Comparison of ENCODE assay signal across 23 mouse cellular contexts in the genomic region with DNA sequence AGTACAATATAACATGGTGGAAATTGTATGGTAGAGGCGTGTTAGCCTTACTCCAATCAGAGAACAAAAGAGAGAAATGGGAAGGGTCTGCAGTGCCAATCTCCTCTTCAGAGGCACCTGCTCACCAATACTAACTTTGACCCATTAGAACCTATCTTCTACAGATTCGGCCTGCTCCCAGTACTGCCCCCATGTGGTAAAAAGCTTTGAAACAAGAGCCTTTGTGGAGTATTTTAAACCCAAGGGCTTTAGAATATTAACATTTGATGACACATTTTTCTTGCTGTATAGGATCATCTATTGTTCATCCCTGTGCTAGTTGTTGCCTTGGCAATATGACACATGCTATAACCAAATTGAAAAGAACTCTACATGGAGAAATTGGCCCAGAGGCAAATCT. TPM values are rescaled to one million over a fixed set of nuclear protein-coding genes. Genes with fewer than 3 reads are reported as not detected.
DNase-seq lines count a peak whose midpoint lies in the region; ATAC-seq and TF ChIP-seq lines count a peak whose summit lies in the region.
"Had no signal": no experiment of that assay in that cellular context is flagged by ENCODE, and none has a peak within 500 bp of the region (broad histone marks: within the 10 kb centered on the region; RNA-seq: fewer than 3 reads in every experiment).

No protein-coding gene starts in this region.

- no peak overlapping the region for H3K4me3 ChIP-seq in hindbrain, postnatal 0 days (ENCODE audit: low read length)
- H3K4me3 ChIP-seq in hindbrain, embryonic 11.5 days (ENCODE audit: low read depth, low read length) = no peak overlapping the region
- no peak overlapping the region for H3K4me3 ChIP-seq in stomach, postnatal 0 days (ENCODE audit: low read depth, low read length)
- H3K4me3 ChIP-seq: embryonic facial prominence, embryonic 13.5 days; forebrain, embryonic 10.5 days; heart, embryonic 12.5 days; midbrain, embryonic 15.5 days had no signal

- intact Hi-C loops in left cerebral cortex, postnatal 10 days (cut with DNase I) = no loop called here

- H3K36me3 ChIP-seq in hindbrain, postnatal 0 days (ENCODE audit: insufficient read depth, low read length) = no peaks in the 10 kb centered on the region
- no peaks in the 10 kb centered on the region for H3K36me3 ChIP-seq in hindbrain, embryonic 11.5 days (ENCODE audit: control insufficient read depth, insufficient read depth, low read length)
- H3K36me3 ChIP-seq in stomach, postnatal 0 days (ENCODE audit: control insufficient read depth, insufficient read depth, low read length) = no peaks in the 10 kb centered on the region
- H3K36me3 ChIP-seq: embryonic facial prominence, embryonic 13.5 days; forebrain, embryonic 10.5 days; heart, embryonic 12.5 days; midbrain, embryonic 15.5 days had no signal

- no peaks in the 10 kb centered on the region for H3K4me1 ChIP-seq in hindbrain, postnatal 0 days (ENCODE audit: insufficient read depth, low read length)
- H3K4me1 ChIP-seq in hindbrain, embryonic 11.5 days (replicated peaks; ENCODE audit: control insufficient read depth, insufficient read depth, low read length) = no peaks in the 10 kb centered on the region
- no peaks in the 10 kb centered on the region for H3K4me1 ChIP-seq in stomach, postnatal 0 days (replicated peaks; ENCODE audit: control insufficient read depth, insufficient read depth)
- H3K4me1 ChIP-seq: embryonic facial prominence, embryonic 13.5 days; forebrain, embryonic 10.5 days; heart, embryonic 12.5 days; midbrain, embryonic 15.5 days had no signal

- DNase-seq in hindbrain, postnatal 0 days (ENCODE audit: low spot score) = peak; percentile 2
- no peak for DNase-seq in hindbrain, embryonic 11.5 days (ENCODE audit: low spot score)
- peak; percentile 2 for DNase-seq in lung, postnatal 25 days (ENCODE audit: low spot score)
- no peak for DNase-seq in lung, postnatal 14 days
- DNase-seq in ES-CJ7 (ENCODE audit: low read depth, low spot score) = peak; percentile 22
- DNase-seq in stomach, postnatal 0 days (ENCODE audit: low spot score) = no peak
- DNase-seq in left cerebral cortex, postnatal 10 days (ENCODE audit: extremely low spot score in 1 of 2, low spot score in 2 of 2) = no peak
- DNase-seq: cerebellum, adult 11-12 months; gastrocnemius, postnatal 36 days; heart, postnatal 36 days; right cerebral cortex, postnatal 25 days had no signal

- no peak overlapping the region for H3K9ac ChIP-seq in hindbrain, postnatal 0 days (replicated peaks; ENCODE audit: low read length)
- H3K9ac ChIP-seq in hindbrain, embryonic 11.5 days (ENCODE audit: low read depth, low read length) = no peak overlapping the region
- no peak overlapping the region for H3K9ac ChIP-seq in stomach, postnatal 0 days (ENCODE audit: low read length)
- H3K9ac ChIP-seq: embryonic facial prominence, embryonic 13.5 days; heart, embryonic 12.5 days; liver, embryonic 14.5 days; midbrain, embryonic 15.5 days had no signal

- no peaks in the 10 kb centered on the region for H3K27me3 ChIP-seq in hindbrain, postnatal 0 days (ENCODE audit: insufficient read depth, low read length)
- no peaks in the 10 kb centered on the region for H3K27me3 ChIP-seq in hindbrain, embryonic 11.5 days (ENCODE audit: control insufficient read depth, insufficient read depth, low read length)
- no peaks in the 10 kb centered on the region for H3K27me3 ChIP-seq in stomach, postnatal 0 days (ENCODE audit: control insufficient read depth, insufficient read depth, low read length)
- H3K27me3 ChIP-seq: embryonic facial prominence, embryonic 13.5 days; heart, embryonic 12.5 days; midbrain, embryonic 15.5 days had no signal

- no peak for ATAC-seq in hindbrain, postnatal 0 days
- no peak for ATAC-seq in hindbrain, embryonic 11.5 days (ENCODE audit: low FRiP score)
- ATAC-seq in stomach, postnatal 0 days (ENCODE audit: low FRiP score, low TSS enrichment) = no peak
- ATAC-seq: activated CD4-positive, CD25-positive, alpha-beta regulatory T cell, adult 4 months; midbrain, embryonic 15.5 days had no signal

- 0 out of 2 replicates have a peak, but pooled peaks have one; percentile 9 for TF ChIP-seq CTCF in hindbrain, postnatal 0 days (IDR thresholded peaks at IDR 0.05; ENCODE audit: low read depth)
- TF ChIP-seq CTCF in stomach, postnatal 0 days (IDR thresholded peaks at IDR 0.05; ENCODE audit: low read depth) = peak; percentile 39

- no peaks in the 10 kb centered on the region for H3K9me3 ChIP-seq in hindbrain, postnatal 0 days (ENCODE audit: low read length)
- 0 out of 2 replicates have a peak, but pooled peaks cover 3% of the 10 kb centered on the region for H3K9me3 ChIP-seq in hindbrain, embryonic 11.5 days (ENCODE audit: control insufficient read depth, low read length)
- no peaks in the 10 kb centered on the region for H3K9me3 ChIP-seq in stomach, postnatal 0 days (ENCODE audit: control insufficient read depth, low read length)
- H3K9me3 ChIP-seq: embryonic facial prominence, embryonic 13.5 days; heart, embryonic 12.5 days; midbrain, embryonic 15.5 days had no signal

- no peak overlapping the region for H3K4me2 ChIP-seq in hindbrain, postnatal 0 days (ENCODE audit: low read depth, low read length)
- no peak overlapping the region for H3K4me2 ChIP-seq in hindbrain, embryonic 11.5 days (replicated peaks; ENCODE audit: low read depth, low read length)
- H3K4me2 ChIP-seq in stomach, postnatal 0 days (replicated peaks; ENCODE audit: low read depth) = no peak overlapping the region
- H3K4me2 ChIP-seq: embryonic facial prominence, embryonic 13.5 days; heart, embryonic 12.5 days; midbrain, embryonic 15.5 days had no signal

- H3K27ac ChIP-seq in hindbrain, postnatal 0 days = no peak overlapping the region
- H3K27ac ChIP-seq in hindbrain, embryonic 11.5 days (ENCODE audit: low read depth, low read length) = no peak overlapping the region
- no peak overlapping the region for H3K27ac ChIP-seq in stomach, postnatal 0 days (replicated peaks)
- H3K27ac ChIP-seq: embryonic facial prominence, embryonic 13.5 days; forebrain, embryonic 10.5 days; liver, embryonic 14.5 days; midbrain, embryonic 15.5 days had no signal

- 52% methylated on average over 2 of the region's 2 CpGs for WGBS in hindbrain, postnatal 0 days
- WGBS in hindbrain, embryonic 11.5 days = 69% methylated on average over 2 of the region's 2 CpGs
- 57% methylated on average over 2 of the region's 2 CpGs for WGBS in stomach, postnatal 0 days

- TF ChIP-seq EP300 in stomach, postnatal 0 days (optimal IDR thresholded peaks at IDR 0.05) = no peak

RNA-seq across cellular contexts. Expression of a gene that starts 7.0 kb away (rescaled TPM):
- not detected in 2 replicates for total RNA-seq in hindbrain, postnatal 0 days (2014; rRNA removed)
- polyA plus RNA-seq in hindbrain, postnatal 0 days (2015; fragmentation: Nextera tagmentation; extraction: Ambion mirVana) = not detected in 2 replicates
- polyA plus RNA-seq in hindbrain, embryonic 11.5 days (2014; fragmentation: Nextera tagmentation; extraction: Ambion mirVana) = 0.14 TPM in 1 of 2 replicates, not detected in the other
- polyA plus RNA-seq in stomach, postnatal 0 days (2015; fragmentation: Nextera tagmentation; extraction: Ambion mirVana) = not detected in 2 replicates
- total RNA-seq in left cerebral cortex, postnatal 10 days (2021) = not detected
- total RNA-seq: gastrocnemius, postnatal 36 days; heart, postnatal 36 days; layer of hippocampus, postnatal 14 days; megakaryocyte, adult 5-6 weeks had no signal
- polyA plus RNA-seq: activated CD4-positive, CD25-positive, alpha-beta regulatory T cell, adult 4 months; cortical plate, adult 2 months; embryonic facial prominence, embryonic 13.5 days; forebrain, embryonic 10.5 days; heart, embryonic 12.5 days; kidney, embryonic 16.5 days; limb, embryonic 11.5 days; liver, embryonic 14.5 days; midbrain, embryonic 15.5 days; neural tube, embryonic 11.5 days had no signal

RNA-seq across cellular contexts. Expression of a gene that starts 40.2 kb away (rescaled TPM):
- not detected in 2 replicates for total RNA-seq in hindbrain, postnatal 0 days (2014; rRNA removed)
- polyA plus RNA-seq in hindbrain, postnatal 0 days (2015; fragmentation: Nextera tagmentation; extraction: Ambion mirVana) = not detected in 2 replicates
- not detected in 2 replicates for polyA plus RNA-seq in hindbrain, embryonic 11.5 days (2014; fragmentation: Nextera tagmentation; extraction: Ambion mirVana)
- not detected in 2 replicates for polyA plus RNA-seq in stomach, postnatal 0 days (2015; fragmentation: Nextera tagmentation; extraction: Ambion mirVana)
- total RNA-seq in left cerebral cortex, postnatal 10 days (2021) = not detected
- total RNA-seq: gastrocnemius, postnatal 36 days; heart, postnatal 36 days; layer of hippocampus, postnatal 14 days; megakaryocyte, adult 5-6 weeks had no signal
- polyA plus RNA-seq: activated CD4-positive, CD25-positive, alpha-beta regulatory T cell, adult 4 months; cortical plate, adult 2 months; embryonic facial prominence, embryonic 13.5 days; forebrain, embryonic 10.5 days; heart, embryonic 12.5 days; kidney, embryonic 16.5 days; limb, embryonic 11.5 days; liver, embryonic 14.5 days; midbrain, embryonic 15.5 days; neural tube, embryonic 11.5 days had no signal

RNA-seq across cellular contexts. Expression of a gene that starts 49.7 kb away (rescaled TPM):
- total RNA-seq in hindbrain, postnatal 0 days (2014; rRNA removed) = not detected in 2 replicates
- not detected in 2 replicates for polyA plus RNA-seq in hindbrain, postnatal 0 days (2015; fragmentation: Nextera tagmentation; extraction: Ambion mirVana)
- not detected in 2 replicates for polyA plus RNA-seq in hindbrain, embryonic 11.5 days (2014; fragmentation: Nextera tagmentation; extraction: Ambion mirVana)
- polyA plus RNA-seq in stomach, postnatal 0 days (2015; fragmentation: Nextera tagmentation; extraction: Ambion mirVana) = not detected in 2 replicates
- total RNA-seq in left cerebral cortex, postnatal 10 days (2021) = not detected
- total RNA-seq: gastrocnemius, postnatal 36 days; heart, postnatal 36 days; layer of hippocampus, postnatal 14 days; megakaryocyte, adult 5-6 weeks had no signal
- polyA plus RNA-seq: activated CD4-positive, CD25-positive, alpha-beta regulatory T cell, adult 4 months; embryonic facial prominence, embryonic 13.5 days; forebrain, embryonic 10.5 days; heart, embryonic 12.5 days; kidney, embryonic 16.5 days; limb, embryonic 11.5 days; liver, embryonic 14.5 days; midbrain, embryonic 15.5 days; neural tube, embryonic 11.5 days had no signal

Comparison
In these comparisons a context has a peak if more than half of its experiments do, and no peak if none do; other contexts are left out.
1. DNase-seq: peak in hindbrain, postnatal 0 days (single experiment), lung, postnatal 25 days (single experiment) and ES-CJ7 (single experiment); none in hindbrain, embryonic 11.5 days (single experiment), lung, postnatal 14 days (single experiment), stomach, postnatal 0 days (single experiment) and left cerebral cortex, postnatal 10 days (0 of 2).